Comparison of ENCODE assay signal across 22 mouse cellular contexts in genomic region chr10:21614520-21614919, GRCm38 (mm10). TPM values are rescaled to one million over a fixed set of nuclear protein-coding genes. Genes with fewer than 3 reads are reported as not detected.
"Had no signal": no experiment of that assay in that cellular context is flagged by ENCODE, and none has a peak within 500 bp of the region (broad histone marks: within the 10 kb centered on the region; RNA-seq: fewer than 3 reads in every experiment).

No protein-coding gene starts in this region.

- DNase-seq: retina, postnatal 1 day; right cerebral cortex, adult 18-20 months; right cerebral cortex, postnatal 14 days; right cerebral cortex, postnatal 25 days; right cerebral cortex, postnatal 4 days; spleen, adult 18-20 months; thymus, adult 18-20 months; thymus, adult 2 months; thymus, postnatal 14 days; thymus, postnatal 25 days; thymus, postnatal 36 days; thymus, postnatal 4 days had no signal

- H3K4me3 ChIP-seq: neural tube, embryonic 13.5 days; neural tube, embryonic 15.5 days; stomach, embryonic 15.5 days had no signal

- H3K27ac ChIP-seq: neural tube, embryonic 13.5 days; neural tube, embryonic 15.5 days; stomach, embryonic 15.5 days; stomach, postnatal 0 days had no signal

RNA-seq across cellular contexts. Expression of gene 1700020N01Rik, which starts 21.6 kb away (rescaled TPM):
- total RNA-seq: neutrophil, adult 5-6 weeks had no signal
- polyA plus RNA-seq: neural tube, embryonic 13.5 days; neural tube, embryonic 14.5 days; neural tube, embryonic 15.5 days; spleen, adult 2 months; stomach, embryonic 14.5 days; stomach, embryonic 15.5 days; stomach, embryonic 16.5 days; stomach, postnatal 0 days; urinary bladder, adult 2 months had no signal
